Mouse (Mus musculus): ENCODE measurements at regions not wholly inside any gene's neighbourhood (a gene's known extent, or its start where the extent isn't known, plus 50 kb on each side); places are given as distances from the start of the nearest gene placed in this dataset.

GRCm38 (mm10) chr12:77594657-77595056 is 356.7 kb downstream of the Fut8 start:
- TF ChIP-seq CTCF (IDR thresholded peaks at IDR 0.05; ENCODE audit: low read depth, low read length) (no peak), POLR2AphosphoS5 (IDR thresholded peaks at IDR 0.05; ENCODE audit: insufficient replicate concordance, low read depth, low read length) (no peak), GATA2 (IDR thresholded peaks at IDR 0.05; ENCODE audit: borderline replicate concordance, low read depth, low read length) (no peak)
